Mouse (Mus musculus): ENCODE results near the gene Pakap. TPM values are rescaled to one million over a fixed set of nuclear protein-coding genes. Genes with fewer than 3 reads are reported as not detected.
A peak's percentile ranks its signal among the peaks of the same experiment; 100 is the strongest.

Pakap gene
- total RNA-seq, 2 experiments from 2014 or later, result 15.2 to 16.5 TPM

DNA sequence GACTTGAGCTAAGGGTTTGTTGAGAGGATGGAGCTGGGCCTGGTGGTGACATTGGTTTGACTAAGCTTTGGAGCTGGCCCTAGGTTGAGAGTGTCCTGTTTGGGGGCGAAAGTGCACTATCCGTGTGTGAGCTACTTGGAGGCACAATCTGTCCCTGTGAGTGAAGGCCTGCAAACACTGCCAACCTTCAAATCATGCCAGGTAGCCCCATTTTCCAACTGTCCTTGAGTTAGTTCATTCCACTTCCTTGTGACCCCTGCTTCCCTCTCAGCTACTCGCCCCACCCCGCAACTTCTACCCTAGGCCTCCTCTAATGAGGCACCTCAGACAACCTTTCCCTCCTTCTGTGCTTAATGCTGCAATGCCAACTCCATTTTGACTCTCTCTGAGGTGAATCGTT, 234.0 kb downstream of the Pakap start:
- DNase-seq, result no peak

DNA sequence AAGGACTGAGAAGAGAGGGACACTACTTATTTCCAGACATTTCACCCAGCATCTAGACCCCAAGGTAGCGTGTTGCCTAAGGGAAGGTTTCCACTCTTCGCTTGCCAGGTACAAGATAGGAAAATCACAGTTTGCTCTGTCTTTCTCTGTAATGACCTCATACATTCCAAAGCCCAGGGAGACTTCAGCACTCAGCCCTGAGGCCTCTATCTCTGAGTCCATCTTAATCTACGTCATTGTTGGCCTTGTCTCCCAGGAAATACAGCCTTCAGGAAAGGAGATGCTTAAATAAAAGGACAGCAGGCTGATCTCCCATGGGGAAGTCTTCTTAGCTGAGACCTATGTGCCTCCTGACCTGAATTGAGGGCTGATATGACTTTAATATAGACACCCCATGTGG, 234.4 kb downstream of the Pakap start:
- no peak for DNase-seq

DNA sequence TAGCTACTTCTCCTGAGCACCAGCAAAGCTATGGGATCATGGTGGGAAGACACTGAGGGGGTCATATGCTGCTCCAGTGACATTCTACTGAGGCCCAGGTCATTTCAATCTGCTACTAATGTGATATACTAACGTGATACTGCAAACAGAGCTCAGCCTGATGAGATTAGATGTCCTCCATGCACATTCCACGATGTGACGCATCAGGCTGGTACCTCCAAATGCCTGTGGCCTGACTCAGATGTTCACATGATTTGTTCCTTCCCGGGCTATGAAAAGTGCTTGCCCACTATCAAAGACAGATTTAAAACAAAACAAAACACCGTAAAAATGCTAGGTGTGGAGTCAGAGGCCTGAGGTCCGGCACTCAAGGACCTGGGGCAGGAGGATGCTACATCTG, 236.9 kb downstream of the Pakap start:
- no peak for DNase-seq

DNA sequence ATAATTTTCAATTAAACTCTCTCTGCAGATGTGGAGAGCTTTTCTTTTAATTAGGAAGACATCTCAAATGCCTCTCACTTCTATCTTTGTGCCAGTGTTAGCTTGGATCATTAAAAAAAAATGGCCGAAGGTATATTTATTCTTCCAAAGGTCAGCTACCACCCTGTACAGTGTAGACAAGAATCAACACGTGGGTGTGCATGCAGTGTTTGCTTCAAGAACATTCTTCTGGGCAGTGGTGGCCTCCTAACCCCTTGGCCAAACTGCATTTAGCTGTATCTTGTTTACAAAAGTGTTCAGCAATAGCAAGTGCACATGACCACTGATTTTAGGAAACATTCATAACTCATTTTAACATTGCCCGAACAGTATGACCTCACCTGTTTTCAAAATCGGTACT, 241.5 kb downstream of the Pakap start:
- no peak for DNase-seq

DNA sequence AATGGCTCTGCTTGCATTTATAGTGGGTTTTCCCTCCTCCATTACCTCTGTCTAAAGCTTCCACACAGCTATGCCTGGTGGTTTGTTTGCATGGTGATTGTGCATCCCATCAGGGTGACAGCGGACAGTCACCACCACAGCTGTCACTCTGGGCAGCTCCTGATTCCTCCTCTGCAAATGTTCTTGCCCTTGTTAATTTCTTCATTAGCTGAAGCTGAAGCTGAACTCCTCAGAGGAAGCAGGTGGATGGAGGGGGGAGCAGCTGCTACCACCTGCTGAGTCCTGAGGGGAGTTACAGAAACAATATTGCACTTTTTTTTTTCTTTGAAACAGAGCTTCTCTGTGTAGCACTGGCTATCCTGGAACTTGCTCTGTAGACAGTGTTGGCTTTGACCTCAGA, 244.1 kb downstream of the Pakap start:
- no peak for DNase-seq

DNA sequence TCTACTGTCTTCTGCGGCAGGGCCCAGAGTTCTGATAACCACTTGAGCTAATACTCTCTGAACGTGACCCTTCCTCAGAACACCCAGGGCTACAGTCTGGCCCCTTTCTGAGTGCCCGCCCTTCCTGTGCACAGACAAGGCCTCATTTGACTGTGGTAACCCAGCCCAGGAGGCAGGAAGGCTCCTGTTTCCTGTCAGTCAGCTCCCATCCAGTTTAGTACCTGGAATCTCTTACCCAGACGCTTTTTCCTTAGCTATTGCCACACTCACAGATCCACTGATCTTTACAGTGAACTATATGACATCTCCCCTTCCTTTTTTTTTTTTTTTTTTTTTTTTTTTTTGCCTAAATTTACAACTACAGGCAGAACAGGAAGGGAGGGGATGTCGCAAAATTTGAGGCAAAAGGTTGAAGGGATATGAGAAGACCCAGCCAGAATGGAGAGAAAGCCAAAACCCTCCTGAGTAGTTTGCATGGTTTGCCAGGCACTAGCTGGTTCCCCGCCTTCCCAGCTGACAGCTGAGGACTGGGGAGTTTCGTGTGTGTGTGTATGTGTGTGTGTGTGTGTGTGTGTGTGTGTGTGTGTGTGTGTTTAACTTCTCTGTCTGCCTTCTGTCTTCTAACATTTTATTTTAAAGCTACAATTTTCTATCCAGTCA, 245.1 kb downstream of the Pakap start:
- DNase-seq, result peak; percentile 18

DNA sequence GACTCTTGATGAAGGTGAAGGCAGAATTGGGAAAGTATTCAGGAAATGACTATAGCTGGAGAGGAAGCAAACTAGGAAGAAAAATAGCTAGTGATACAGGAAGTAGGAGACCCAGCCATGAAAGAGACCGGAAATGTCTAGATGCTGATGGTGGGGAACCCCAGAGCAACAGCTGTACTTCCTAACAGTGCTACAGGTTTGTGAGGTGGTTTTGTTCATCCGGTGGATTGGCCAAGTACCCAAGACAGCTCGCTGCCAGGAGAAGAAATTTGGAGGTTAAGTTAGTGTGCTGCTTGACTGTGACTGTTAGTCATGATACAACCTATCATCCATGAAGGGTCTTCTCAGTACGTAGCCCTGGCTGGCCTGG, 245.6 kb downstream of the Pakap start:
- no peak for DNase-seq

DNA sequence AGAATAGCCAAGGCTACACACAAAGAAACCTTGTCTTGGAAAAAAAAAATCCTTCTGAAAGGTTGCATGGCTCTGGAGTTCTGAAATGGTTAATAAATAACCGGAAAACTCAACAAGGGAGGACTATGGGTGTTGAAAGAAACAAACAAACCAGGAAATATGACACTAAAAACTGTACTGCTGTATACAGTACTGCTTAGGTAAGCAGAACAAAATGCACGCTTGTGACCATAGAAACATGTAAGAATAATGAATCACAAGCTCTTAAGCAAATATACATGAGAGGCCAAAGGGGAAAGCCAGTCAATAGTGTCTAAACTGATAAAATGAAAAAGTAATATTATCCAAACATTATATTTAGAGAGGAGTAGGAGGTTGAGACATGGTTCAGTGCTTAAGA, 247.4 kb downstream of the Pakap start:
- no peak for DNase-seq

DNA sequence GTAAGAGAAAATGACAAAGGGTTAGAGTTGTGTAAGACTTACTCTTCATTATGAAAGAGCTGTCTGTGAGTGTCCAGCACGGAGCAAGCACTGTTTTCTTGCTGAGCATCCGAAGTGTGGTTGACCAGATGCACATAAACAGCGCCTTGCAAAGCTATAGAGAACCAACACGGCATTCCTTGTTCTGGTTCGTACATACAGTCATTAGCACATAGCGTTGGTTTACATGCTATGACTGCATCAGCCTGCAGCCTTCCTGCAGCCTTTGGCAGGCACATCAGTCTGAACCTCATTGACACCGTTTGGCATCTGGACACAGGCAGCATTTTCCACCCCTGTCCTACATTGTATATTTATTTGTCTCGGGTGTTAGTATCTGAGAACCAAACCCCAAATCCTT, 248.2 kb downstream of the Pakap start:
- no peak for DNase-seq

DNA sequence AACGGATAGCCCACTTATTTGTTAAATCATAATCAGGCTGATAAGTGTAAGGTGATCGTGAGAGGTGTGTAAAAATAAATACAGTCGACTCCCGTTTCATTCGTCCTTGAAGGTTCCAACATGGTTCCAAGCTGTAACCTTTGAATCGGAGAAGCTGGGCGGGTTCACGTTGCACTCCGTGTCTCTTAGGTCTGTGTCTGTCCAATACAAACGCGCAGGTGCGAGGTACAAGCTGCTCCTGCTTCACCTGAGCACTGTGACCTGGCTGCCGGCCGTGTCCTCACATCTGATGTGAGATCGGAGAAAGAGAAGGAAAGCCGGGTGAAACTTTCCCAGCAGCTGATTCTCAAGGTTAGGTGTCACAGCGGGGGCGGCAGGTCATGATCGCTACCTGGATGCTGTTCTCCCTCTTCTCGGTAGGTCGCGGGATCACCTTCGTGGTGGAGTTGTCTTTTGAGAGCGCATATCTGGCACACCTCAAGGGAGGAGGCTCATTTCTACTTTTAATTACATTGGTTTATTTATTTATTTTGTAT, 252.9 kb downstream of the Pakap start:
- DNase-seq, result no peak

DNA sequence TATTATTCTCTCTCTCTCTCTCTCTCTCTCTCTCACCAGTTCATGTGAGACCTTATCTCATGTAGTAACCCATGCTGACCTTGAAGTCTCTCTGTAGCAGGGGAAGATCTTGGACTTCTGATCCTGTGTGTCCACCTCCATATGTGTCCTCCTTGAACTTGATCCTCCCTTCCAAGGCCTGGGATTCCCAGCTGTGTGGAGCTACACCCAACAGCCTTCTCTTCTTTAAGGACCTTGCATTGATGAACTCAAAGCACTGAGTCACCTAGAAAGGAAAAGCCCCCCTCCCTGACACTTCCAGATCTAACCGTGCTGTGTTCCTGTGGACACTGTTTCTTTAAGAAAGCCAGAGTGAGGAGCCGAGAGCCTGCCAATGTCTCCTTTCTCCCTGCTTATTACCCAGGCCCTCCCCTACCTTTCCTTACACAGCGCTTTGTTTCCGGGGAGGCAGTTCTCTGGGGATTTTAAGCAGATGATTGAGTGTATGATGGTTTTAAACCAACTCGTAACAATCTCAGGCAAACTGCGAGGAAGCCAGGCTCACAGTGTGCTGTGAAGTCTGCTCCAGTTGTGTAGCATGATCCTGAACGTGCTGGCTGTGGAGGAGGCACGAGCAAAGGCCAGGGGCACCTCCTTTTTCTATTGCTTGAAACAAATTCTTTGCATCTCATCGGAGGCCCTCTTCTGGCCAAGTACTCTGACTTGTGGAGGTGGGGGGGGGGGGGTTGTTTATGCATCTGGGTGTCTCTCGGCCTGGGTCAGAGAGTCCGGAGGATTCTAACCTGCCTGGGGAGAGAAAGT, 253.8 kb downstream of the Pakap start:
- no peak for DNase-seq

DNA sequence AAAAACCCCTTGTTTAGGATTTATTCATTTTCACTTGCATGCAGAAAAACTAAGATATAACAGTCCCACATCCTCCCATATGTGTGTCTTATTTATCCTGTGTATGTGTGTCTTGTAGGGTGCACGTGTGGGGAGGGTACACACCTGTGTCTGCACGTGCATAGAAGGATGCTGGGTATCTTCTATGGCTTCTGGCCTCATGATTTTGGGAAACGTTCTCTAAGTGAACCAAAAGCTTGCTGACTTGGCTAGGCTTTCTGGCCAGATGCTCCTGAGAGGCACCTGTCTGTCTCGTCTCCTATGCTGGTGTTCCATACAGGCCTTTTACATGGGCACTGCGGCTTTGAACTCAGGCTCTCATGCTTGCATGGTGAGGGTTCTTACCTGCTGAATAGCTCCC, 254.7 kb downstream of the Pakap start:
- DNase-seq, result no peak

DNA sequence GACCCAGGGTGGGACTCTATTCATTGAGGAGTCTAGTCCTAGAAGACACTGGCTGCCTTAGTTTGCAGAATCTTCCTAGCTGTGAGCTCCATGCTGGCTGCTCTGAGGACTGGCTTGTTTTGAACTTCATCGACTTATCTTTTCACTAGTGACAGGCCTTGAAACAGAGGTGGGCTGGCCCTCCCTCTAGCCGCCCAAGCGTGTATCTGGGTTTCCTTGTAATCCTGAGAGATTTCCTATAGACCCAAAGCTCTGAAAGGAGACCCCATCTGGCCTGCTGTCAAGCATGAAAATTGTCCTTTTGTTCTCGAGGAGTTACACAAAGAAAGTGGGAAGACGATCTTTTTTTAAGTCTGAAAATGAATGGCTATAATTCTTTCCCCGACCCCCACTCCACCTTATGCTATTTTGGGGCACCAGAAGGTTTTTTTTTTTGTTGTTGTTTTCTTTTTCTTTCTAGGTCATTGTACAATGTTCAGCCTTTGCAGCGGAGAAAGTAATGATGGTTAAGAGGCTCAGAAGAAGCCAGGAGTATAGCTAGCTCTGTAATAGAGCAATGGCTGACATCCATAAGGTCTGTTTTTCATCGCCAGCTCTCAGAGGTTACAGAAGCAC, 256.8 kb downstream of the Pakap start:
- DNase-seq, result no peak

DNA sequence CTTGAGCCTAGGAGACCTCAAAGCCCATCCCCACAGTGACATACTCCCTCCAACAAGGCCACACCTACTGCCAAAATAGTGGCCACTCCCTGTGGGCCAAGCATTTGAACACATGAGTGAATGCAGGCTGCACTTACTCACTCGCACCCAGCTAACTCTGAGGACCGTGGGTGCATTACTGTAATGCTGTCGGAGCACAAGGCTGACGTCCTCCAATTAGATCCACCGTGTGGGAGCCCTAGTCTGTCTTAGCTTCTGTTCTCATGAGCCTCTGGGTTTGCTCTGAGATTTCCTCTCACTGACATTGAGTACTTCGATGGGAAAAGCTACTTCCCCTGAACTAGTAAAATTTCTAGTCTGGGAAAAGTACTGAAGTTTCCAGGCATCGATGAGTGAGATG, 258.3 kb downstream of the Pakap start:
- DNase-seq, result no peak

DNA sequence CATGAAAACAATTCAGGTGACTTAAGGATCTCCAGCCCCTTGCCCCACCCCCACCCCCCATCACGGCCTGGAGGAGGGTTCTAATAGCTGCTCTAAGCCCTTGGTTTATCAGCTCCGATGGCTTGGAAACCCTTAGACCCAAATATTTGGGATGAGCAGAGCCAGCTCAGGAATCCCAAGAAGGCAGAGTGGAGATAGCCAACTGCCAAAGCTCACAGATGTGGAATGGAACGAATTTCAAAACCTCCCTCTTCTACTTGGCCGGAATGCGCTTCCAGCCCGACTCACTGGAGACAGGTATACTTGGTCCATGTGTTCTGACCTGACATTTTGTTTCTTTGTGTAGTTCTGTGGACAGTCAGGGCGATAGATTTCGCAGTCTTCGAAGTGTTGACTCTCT, 261.2 kb downstream of the Pakap start:
- no peak for DNase-seq

DNA sequence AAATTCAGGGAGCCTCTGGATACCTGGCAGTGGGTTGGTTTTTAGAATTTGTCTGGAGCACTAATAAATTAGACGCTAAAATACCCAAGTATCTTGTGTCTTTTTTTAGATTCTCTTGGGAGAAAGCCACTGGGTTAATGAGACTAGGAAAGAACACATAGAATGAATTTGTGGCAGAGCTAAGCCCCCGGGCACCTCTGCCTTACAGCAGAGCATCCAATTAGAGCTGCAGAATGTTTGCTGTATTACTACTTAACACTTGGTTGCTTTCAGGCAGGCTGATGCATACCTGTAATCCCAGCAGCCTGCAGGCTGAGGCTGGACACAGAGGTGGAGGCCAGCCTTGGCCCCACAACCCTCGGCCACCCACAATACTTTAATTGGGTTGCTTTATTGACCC, 261.8 kb downstream of the Pakap start:
- DNase-seq, result no peak

DNA sequence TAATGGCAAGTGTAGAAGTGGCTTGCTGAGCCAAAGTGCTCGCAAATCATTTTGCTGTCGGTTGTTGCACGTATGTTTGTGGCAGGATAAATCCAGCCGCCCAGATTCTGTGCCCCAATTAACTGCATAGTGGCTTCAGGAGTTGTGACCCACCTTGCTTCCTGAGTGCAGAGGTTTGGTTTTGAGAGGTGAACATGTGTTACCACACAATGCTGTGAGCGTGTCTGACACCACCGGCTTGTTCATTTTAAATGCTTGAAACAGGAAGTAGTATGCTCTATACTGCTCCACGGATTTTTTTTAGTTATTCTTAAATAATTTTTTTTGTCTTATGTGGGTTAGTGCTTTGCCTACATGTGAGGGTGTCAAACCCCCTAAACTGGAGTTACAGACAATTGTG, 264.3 kb downstream of the Pakap start:
- no peak for DNase-seq

DNA sequence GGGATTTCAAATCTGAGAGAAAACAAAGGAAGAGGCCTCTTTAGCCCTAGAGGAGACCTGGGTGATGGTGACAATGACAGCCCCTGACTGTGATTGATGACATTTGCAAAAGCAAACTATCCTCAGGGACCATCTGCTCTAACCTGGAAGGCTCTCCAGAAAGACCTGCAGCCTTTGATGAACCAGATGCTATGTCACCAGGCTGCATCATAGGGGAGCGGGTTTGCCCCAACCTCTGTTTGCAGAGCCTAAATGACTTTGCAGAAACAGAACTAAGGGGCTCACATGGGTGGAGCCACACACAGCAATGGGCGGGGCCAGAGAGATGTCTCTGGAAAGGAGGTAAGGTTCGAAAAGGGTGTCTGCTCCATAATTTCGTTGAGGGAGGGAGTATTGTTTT, 265.1 kb downstream of the Pakap start:
- DNase-seq, result no peak

DNA sequence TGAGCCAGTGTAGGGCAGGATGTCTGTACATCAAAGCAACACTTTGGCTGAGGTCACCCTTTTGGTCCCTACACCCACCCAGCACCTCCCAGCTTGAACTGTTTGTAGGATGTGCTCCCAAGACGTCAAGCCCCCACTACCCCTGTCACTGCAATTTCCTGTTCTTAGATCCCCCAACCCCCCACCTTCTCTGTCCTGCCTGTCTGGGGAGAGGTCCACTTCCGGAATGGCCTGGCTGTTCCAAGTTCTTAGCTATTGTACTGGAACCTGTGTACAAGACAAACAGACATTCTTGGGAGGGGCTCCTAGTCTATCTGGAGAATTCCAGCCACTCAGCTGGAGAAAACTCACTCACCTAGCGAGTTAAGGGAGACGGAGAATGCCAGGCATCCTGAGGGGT, 266.2 kb downstream of the Pakap start:
- no peak for DNase-seq

DNA sequence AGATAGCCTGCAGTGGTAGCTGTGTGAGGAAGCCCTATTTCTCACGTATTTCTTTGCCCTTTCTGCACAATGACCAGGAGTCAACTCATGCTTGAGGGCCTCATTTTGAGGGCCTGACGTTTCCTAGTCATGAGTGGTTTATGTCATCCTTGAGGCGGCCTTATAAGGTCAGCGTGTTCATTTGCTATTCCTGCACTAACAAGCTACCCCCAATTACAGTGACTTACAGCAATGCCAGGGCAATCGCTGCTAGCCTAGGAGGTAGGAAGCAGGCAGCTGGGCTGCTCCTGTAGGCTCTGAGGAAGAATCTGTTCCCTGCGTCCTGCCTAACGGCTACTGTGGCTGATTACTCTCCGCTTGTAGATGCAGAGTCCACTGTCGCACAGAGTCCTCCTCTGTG, 269.1 kb downstream of the Pakap start:
- no peak for DNase-seq

DNA sequence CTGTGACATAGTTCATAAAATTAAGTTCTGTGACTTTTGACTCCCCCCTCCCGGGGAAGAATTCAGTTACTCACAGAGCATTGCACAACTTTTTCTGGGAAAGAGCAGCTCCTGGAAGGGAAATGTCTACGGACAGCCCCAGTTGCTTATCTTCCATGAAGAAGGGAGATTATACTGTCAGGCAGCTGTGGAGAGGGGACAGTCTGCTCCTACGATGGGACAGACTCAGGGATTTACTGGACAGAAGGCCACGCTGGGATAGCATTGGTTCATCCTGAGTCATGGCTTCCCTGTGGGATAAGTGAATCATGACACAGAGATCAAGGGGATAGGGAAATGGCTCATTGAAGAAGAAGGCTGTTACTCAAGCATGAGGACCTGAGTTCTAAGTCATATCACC, 271.4 kb downstream of the Pakap start:
- no peak for DNase-seq

DNA sequence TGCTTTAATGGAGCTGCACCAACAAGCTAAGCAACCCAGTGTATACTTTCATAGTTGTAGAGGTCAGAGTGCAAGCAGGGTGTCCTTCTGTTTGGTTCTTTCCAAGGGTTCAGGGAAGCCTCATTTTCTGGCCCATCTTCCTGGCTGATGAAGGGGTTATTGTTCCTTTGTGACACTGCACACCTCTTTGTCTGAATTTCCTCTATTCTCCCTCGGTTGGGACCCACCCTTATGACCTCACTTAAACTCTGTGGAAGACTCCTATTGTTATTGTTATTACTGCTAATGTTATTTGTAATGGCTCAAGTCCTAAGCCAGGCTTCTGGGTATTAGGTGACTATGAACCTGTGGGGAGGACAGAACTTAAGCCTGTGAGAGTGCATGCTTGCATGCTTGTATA, 273.9 kb downstream of the Pakap start:
- DNase-seq, result no peak

DNA sequence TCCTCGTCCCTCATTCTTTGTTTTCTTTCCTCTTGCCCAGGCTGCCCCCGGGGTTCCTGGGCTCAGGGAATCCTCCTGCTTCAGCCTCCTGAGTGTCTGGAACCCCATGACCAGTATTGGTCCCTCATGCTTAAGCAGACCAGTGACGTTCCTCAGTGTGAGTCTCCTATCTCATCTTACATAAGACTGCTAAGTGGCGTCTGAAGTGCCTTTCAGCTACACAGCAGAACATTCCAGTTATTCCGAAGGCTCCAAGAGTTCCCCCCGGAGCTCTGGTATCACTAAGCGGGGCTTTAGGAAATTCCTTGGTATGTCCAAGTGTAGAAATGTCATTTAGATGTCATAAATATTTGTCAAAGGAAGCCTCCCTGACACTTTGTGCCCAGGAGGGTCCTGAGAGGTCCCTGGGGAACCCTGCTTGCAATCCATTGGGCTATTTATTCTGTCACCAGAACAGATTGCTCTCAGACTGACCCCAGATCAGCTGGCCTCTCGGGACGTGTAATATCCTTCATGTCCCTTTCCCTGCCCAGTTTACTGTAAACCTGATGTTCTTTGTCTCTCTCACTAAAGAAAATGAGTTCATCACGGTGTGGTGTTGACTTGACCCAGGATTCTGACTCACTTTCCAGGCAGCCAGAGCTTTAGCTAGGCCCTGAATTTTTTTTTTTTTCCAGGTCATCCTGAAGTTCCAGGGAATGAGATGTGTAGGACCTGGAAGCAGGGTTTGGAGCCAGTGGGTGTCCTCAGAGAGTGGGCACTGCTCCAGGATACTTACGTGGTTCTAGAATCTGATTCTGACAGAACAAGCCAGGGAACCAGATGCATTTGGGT, 274.7 kb downstream of the Pakap start:
- DNase-seq, result no peak
